Mouse (Mus musculus): ENCODE data around the gene Sik1. TPM values are rescaled to one million over a fixed set of nuclear protein-coding genes. Genes with fewer than 3 reads are reported as not detected.

Gene Sik1
- total RNA-seq, 2 experiments from 2014 or later, result 24.0 to 68.3 TPM

DNA sequence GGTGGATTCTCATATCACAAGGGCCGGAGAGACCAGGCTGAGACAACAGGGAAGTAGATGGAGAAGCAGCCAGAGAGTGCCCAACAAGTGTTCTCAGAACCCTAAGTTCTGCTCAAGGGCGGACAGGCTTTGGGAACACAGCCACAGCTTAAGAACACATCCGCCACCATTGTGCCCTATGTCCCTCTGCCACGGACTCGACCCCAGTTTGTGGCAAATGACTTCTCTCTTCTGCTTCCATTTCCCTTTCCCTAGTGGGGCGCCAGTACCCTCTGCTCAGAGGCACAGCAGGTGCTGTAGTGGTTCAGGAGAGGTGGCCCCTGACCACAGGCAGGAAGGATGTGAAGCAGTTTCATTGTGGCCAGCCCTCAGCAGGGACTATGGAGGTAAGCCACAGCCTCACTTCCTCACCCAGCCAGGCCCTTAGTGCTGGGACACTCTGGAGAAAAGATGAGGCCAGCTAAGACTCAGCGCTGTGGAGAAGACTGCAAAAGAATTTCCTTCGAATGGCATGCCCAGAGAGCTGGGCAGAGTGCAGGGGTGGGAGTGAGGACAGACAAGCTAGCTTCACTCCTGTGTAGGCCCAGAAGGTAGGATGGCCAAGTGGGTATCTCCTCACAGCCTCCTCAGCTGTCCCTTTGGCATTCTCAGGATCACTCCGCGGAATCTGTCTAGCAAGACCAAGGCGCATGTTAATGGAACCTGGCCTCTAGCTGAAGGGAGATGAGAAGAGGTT is 19.9 kb downstream of the Sik1 start:
- intact Hi-C loops (cut with DNase I), result no loop called here
- no peak for DNase-seq

DNA sequence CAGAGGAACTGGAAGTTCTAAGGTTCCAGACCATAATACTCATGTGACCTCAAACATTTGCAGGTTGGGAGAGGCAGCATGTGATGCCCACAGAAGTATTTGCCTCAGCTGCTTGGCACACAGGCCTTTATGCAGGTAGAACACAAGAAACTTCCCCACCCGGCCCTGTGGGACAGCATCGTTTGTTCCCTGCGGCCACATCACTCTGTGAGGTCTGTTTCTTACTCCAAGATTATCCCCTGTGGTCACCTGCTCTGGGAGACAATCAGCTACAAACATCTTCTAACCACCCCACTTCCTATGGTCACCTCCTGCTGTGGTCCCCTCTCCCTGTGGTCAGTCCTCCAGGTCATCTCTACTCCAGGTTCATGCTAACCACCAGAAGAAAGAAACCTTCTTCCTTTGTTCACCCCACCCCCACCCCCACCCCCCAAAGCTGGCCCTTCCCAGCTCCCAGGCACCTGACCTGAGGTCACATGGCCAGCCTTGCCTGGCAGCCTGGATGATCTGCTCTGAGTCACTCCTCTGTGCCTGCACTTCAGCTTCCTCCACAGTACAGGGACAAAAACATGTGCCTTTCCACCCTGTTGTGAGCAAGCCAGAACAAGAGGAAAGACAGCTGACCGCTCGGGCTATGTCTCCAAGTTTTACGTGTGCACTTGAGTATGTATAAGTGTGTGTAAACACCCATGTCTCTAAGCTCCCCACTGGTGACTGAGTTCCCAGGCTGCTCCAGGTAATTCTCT is 21.1 kb downstream of the Sik1 start:
- intact Hi-C loops (cut with DNase I), result loop anchor here (5.0 kb wide), 1 partner anchor 42 kb away; no protein-coding TSS in a partner anchor
- DNase-seq, result peak; percentile 47 to 61

DNA sequence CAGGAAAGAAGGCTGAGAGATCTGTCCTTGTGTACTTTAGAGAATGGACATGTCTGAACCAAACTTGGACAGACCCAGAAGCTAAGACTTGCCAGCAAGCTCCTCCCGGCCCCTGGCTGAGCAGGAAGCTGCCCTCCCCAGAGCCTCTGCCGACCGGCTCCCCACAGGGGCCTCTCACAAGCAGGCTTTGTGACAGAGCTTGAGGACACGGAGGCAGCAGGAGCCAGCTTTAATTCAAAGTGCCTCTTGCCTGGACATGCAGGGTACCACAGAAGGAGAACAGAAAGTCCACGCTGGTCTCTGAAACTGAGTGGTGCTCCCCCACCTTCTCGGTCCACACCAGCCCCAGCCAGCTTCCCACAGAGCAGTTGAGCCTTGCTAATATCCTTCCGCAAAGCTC is 21.9 kb downstream of the Sik1 start:
- peak; percentile 55 to 59 for DNase-seq
- intact Hi-C loops (cut with DNase I), result loop anchor here (2.0 to 5.0 kb wide), 2 partner anchors 15 to 41 kb away; no protein-coding TSS in a partner anchor

DNA sequence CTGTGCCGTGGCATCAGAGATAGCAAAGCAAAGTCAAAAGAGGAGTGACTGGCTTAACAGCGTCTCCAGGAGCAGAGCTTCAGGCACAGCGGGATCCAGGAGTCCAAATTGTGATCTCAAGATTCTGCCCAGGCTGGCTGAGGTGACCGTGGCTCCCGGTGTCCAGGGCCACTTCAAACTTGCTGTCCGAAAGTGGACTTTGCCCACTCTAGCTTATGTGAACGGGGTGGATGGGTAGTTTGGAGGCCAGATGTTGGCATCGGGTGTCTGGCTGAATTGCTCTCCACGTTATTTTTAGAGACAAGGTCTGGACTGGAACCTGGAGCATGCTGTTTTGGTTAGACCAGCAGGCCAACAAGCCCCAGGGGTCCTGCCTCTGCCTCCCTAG is 23.0 kb downstream of the Sik1 start:
- intact Hi-C loops (cut with DNase I), result loop anchor here (2.0 to 5.0 kb wide), 2 partner anchors 16 to 40 kb away; no protein-coding TSS in a partner anchor
- no peak for DNase-seq

DNA sequence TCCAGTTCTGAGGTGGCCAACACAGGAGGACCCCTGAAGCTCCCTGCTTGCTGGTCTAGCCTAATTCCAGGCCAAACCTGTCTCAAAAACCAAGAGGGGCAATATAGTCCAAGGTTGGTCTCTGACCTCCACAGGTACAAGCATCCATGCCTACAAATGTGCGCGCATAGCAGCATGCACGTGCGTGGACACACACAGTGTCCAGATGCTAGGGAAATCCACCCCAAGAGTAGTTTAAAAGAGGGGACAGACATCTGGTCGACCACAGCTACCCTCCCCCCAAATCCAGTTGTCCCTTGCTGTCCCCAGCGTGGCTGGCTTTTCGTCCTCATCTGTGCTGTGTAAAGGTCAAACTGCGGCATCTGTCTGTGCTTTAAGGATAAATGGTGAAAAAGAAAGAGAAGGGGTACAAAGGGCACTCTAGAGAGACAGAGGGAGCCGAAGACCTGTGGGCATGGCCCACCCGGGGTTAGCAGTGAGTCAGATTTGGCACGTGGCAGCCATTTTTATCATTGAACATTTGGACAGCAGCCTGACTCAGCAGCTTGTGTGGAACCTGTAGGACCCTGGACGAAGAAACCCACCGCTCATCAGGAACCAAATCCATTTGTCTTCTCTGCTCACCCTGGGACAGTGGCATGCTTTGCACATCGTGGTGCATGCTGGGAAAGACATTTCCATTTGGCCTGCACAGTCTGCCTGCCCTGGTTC is 23.6 kb downstream of the Sik1 start:
- no peak for DNase-seq
- intact Hi-C loops (cut with DNase I), result loop anchor here (2.0 to 5.0 kb wide), 3 partner anchors 17 to 77 kb away; no protein-coding TSS in a partner anchor

DNA sequence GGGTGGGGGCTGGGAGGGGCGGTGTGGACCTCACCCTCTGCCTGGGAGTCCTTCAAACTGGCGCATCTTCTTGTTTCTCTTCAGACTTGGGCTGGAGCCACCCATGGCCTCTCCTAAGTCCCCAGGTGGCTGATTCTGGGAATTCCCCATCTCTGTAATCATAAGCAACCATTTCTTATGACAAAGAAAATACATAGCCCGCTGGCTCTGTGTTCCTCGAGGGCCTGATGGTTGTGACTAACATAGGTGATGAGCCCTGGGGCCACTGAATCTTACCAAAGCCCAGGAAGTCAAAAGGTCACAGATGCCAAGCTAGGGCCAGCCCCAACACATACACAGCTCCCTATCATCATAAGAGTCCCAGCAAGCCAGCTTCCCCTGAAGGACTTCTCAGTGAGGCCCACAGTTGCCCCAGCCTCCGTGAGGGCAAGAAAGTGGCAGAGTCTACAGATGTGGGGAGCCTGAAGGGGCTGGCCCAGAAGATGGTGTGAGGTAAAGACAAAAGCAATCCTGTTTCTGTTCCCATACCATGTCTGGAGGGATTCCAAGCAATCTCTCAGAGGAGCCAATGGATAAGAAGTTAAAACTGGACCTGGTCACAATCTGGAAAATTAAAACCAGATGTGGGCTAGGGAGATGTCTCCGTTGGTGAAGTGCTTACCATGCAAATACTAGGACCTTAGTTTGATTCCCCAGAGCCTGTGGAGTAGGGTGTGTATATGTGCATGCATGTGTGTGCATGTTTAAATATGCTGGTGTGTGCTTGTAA is 24.3 kb downstream of the Sik1 start:
- intact Hi-C loops (cut with DNase I), result loop anchor here (2.0 to 5.0 kb wide), 2 partner anchors 39 to 78 kb away; no protein-coding TSS in a partner anchor
- no peak for DNase-seq

DNA sequence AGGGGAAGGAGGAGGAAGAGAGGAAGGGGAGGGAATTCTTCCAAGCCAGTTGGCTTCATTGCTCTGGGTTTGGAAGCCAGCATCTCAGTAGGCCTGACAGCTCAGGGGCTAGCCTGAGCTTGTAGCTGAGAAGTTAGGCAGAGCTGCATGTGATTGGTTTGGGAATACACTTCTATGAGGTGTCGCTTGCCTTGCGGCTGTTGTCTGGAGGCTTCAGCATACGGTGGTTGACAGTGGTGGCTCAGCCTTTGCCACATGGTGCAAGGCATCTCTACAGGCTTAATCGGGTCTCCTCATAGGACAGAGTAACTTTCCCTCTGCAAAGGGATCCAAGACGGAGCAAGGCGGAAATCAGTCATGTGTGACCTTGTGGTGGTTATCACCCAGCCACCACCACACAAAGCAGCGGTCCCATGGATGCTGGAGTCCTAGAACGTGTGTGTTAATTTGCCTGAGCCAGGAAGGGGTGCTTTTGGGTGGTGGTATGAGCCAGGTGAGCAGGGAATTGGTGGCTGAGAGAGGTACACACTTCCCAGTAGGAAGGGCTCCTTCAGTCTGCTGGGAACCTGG is 25.0 kb downstream of the Sik1 start:
- DNase-seq, result no peak
- intact Hi-C loops (cut with DNase I), result loop anchor here (2.0 to 5.0 kb wide), 2 partner anchors 38 to 78 kb away; no protein-coding TSS in a partner anchor

DNA sequence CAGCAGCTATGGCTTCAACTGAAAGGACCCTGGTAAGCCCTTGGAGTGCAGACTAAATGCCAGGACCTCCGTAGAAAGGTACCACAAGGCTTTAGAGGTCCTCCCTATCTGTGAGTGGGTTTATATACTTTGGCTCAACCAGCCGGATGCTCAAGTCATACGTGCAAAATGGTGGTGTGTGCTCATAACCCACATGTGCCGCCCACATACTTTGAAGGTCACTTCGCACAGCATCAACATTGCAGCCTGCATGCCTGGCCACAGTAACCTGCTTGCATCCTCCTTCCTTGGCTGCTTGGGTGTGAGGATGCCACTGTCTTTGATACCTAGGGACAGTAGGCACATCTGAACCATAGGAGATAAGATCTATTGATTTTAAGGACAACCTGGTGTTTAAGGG is 26.7 kb downstream of the Sik1 start:
- DNase-seq, result no peak
- intact Hi-C loops (cut with DNase I), result no loop called here

DNA sequence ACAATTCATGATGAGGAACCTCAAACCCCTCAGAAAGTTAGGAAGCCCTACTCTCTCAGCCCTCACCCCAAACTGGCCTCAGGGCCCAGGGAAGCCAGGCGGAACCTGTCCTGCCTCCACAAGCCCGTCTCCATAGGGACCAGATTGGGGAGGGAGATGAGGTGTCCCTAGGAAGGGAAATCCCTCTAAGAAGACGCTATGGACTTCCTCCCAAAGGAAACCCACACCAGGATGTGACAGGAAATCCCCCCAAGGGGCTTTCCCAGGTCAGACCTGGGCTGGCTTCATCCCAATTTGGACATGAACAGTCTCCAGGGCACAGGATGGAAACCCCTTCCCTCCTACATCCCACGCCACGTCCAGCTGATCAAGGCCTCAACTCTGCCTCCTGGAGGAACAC is 27.5 kb downstream of the Sik1 start:
- DNase-seq, result no peak

DNA sequence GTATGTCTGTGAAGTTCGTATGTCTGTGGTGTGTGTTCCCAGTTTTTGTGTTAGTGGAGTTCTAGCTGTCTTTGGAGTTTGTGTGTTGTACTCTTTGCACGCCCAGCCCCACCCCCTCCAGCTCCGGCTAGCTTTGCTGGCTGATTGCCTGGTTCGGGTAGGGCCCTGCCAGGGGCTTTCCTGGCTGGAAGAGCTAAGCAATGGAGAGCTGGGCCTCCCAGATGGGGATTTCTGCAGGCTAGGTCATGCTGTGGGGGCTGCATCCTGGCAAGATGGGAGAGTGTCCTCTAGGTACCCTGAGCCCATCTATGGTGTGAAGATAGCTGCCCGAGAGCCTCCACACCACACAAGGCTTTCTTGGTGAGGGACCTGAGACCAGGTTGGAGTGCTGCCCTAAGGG is 28.4 kb downstream of the Sik1 start:
- peak; percentile 75 to 76 for DNase-seq
- intact Hi-C loops (cut with DNase I), result no loop called here

More for the DNA sequence above, 27.5 kb downstream of the Sik1 start:
- intact Hi-C loops (cut with DNase I), result no loop called here

DNA sequence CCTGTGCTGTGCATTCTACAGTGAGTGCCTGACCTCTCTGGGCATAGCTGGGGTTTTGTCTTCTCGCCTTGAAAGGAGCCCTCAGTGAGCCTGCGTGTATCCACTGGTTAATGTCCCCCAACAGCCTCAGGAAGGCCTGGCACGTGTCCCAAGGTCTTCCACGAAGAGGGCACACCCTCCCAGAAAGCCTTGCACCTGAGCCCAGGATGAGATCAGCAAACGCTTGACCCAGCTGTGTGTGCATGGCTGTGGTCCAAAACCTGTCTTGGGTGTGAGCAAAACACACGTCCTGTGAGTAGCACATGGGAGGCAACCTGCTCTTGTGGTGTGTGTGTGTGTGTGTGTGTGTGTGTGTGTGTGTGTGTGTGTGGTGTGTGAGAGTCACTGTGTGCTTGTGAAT is 28.9 kb downstream of the Sik1 start:
- intact Hi-C loops (cut with DNase I), result no loop called here
- DNase-seq, result peak; percentile 57 to 64

DNA sequence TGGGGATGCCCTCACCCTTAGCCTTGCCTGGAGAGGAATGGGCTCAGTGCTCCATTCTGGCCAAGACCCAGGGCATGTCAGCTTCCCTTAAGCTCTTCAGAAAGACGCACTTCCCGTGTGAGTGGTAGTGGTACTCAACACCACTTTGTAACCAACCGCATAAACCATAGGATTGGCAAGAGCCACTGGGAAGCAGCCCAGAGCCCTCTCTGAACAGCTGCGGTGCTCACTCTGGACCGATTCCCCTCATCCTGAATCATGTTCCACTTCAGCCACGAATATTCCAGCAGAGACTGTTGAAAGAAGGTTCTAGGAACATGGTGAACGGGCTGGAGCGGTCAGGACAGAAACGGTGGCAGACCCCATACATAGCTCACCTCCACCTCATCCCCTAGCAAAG is 29.9 kb downstream of the Sik1 start:
- intact Hi-C loops (cut with DNase I), result no loop called here

DNA sequence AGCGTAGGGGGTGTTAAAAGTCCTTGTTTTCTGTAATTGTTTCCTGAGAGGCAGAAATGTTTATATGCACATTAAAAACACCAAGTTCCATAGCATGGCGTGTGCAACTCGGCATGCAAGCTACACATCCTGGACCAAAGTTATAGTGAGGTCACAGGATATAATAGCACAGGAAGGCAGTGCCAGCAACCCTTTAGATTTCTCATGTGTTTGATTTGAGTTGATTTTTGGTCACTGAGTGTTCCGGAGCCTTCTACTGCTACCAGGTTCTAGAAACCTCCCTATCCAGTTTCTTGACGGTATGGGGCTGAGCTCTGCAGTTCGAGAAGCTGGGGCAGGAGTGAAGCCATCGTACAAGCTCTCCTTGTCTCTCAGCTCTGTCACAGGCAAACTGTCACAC is 30.8 kb downstream of the Sik1 start:
- intact Hi-C loops (cut with DNase I), result no loop called here

More for the DNA sequence above, 29.9 kb downstream of the Sik1 start:
- DNase-seq, result no peak

DNA sequence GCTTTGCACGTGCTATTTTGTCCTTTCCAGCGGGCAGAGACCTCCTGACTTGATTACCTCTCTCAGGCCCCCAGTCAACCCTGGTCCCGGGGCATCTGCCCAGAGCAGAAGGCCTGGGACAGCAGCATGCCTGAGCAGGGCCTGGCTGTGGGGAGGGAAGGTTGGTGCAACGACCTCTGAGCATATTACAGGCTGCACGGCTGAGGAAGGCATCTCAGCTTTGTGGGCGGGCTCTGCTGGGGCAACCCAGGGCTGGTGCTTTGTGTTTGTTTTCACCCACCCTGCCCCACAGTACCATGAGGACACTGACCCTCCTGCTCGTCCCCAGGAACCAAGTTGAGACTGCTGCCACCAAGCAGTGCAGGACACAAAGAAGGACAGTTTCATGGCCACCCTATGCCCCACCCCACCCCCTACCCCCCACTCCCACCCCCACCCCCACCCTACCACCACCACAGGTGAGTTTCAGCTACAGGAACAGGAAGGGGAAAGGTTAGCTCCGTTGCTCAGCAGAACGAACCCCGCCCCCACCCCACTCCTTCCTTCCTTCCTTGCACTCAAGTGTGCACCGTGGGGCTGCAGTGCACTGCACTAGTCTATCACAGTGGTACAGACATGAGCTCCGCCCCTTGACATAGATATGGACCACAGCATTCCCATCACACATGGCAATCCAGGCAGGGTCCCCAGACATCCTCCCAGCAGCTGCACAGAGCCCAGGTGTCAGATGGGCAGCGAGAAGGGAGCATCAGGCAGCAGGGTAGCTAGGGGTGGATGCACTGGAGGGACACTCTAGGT is 34.3 kb downstream of the Sik1 start:
- no peak for DNase-seq

More for the DNA sequence above, 30.8 kb downstream of the Sik1 start:
- no peak for DNase-seq

DNA sequence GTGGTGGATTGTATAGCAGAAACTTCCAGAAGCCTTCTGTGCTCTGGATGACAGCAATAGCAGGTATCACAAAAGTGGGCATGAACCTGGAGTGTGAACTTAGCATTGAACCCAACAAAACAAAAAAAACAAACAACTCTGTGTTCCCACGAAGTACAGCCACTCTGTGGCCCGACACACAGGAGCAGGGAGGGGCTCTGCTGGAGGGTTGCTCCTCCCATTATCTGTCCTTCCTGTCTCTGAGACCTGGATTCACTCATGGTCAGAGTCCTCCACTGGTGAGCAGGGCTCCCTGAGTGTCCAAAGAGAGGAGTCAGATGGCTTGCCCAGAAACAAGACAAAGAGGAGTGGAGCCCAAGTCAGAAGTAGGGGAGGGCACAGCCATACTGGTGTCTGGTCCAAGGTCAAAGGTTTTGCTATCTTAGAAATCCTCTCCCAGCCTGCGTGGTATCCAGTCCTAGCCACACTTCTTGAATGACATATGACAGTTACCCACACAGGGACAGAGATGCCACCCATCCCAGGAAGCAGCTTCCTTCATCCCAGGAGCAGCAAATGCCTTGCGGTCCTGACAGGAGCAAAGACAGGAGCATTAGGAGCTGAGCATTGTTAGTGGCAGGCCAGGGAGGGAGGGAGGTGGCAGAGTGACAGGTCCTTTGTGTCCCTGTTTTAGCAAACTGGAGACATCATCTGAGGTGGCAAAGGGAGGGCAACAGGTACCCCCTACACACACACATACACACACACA is 35.3 kb downstream of the Sik1 start:
- intact Hi-C loops (cut with DNase I), result no loop called here
- no peak for DNase-seq

More for the DNA sequence above, 34.3 kb downstream of the Sik1 start:
- intact Hi-C loops (cut with DNase I), result no loop called here

DNA sequence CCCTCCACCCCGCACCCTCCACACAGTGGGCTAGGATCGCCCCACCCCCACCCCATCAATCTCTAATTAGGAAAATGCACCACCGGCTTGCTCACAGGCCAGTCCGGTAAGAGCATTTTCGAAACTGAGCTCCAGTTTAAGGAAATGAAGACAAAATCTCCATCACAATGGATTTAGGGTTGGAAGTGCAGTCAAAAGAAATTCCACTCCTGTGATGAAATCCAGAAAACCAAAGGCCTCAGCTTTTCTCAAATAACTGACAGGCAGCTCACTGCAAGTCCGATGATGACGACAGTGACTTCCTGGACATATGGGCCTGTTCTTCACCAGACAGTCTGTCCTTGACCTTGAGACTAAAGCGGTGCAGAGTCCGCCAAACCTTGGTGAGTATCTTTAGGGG is 36.2 kb downstream of the Sik1 start:
- intact Hi-C loops (cut with DNase I), result no loop called here
- no peak for DNase-seq

DNA sequence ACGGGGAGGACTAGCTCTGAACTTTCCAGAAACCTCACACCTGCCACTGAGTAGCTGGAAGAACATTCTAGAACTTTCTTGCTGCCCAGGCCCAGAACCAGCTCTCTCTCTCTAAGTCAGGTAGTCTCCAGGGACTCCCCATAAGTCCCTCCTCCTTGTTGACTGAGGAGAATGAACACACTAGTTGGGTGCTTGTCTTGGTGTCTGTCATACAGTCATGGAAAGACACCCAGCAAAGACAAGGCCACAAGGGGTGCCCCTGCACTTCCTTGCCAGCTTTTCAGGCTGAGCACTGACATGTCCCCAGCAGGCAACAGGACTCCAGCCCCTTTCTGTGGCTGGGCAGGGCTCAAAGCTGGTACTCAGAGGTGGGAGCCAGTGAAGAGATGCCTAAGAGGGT is 37.8 kb downstream of the Sik1 start:
- no peak for DNase-seq
- intact Hi-C loops (cut with DNase I), result no loop called here

DNA sequence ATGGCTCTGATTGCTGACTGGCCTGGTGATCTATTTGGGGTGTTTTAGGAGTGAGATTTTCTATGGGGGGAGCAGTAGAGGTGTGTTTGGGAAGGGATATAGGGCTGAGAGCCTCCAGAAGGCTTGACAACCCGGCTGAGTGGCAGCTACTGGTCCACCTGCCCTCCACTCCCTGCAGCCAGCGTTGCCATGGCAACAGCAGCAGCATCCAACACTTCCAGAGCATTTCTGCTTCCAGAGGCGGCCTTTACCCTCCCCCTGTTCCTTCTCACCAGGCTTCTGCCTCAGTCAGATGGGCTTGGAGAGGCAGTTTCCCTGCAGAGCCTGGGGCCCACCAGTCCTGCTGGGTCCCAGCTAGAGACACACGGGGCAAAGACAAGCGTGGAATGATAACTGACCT is 38.4 kb downstream of the Sik1 start:
- no peak for DNase-seq
- intact Hi-C loops (cut with DNase I), result no loop called here

All from heart, postnatal 36 days (tissue).